Mouse (Mus musculus) CH12.LX (cell line): Measurements from ENCODE around the gene Ifna2. TPM values are rescaled to one million over a fixed set of nuclear protein-coding genes. Genes with fewer than 3 reads are reported as not detected.

Experiments used
- DNase-seq: peaks from one replicate; pipeline ENCODE4 v3.0.0-alpha.2; 2013; ENCODE audit errors: extremely low read depth
- H3K27ac ChIP-seq: 2 replicates; pipeline ENCODE4 v1.5.1; 2012; ENCODE audit warnings: low read depth, mild to moderate bottlenecking, control low read depth, moderate library complexity; ENCODE audit not compliant: insufficient read depth
- H3K27me3 ChIP-seq: replicated peaks from 2 replicates; pipeline ENCODE3; 2012; ENCODE audit warnings: inconsistent platforms
- H3K36me3 ChIP-seq, 2 experiments: replicated peaks in 1 of 2; 2 replicates each; pipeline versions ENCODE3 to v1.6.1; 2012; ENCODE audit warnings: inconsistent platforms in 1 of 2, low read length in 1 of 2, mild to moderate bottlenecking in 1 of 2, mixed read lengths in 1 of 2, moderate library complexity in 1 of 2; ENCODE audit not compliant: control insufficient read depth in 1 of 2, insufficient read depth in 1 of 2
- H3K4me1 ChIP-seq, 2 experiments: 2 replicates each; pipeline ENCODE4 v1.6.1; 2012; ENCODE audit warnings: inconsistent platforms in 1 of 2, moderate library complexity in 1 of 2; ENCODE audit not compliant: insufficient read depth in 2 of 2, control insufficient read depth in 1 of 2
- H3K4me2 ChIP-seq: 2 replicates; pipeline ENCODE4 v1.6.1; 2012; ENCODE audit warnings: low read depth, mild to moderate bottlenecking, control low read depth; ENCODE audit not compliant: poor library complexity, insufficient read depth, severe bottlenecking
- H3K4me3 ChIP-seq, 3 experiments: fragments of 150-350 bp in 1 of 3; sonication (generic) in 1 of 3; replicated peaks in 1 of 3; 2 replicates each; pipeline versions ENCODE3 to v1.5.1; 2011 to 2012; ENCODE audit warnings: low read depth in 2 of 3, low read length in 2 of 3, mild to moderate bottlenecking in 2 of 3, moderate library complexity in 2 of 3, control low read depth in 1 of 3, improper control_type of control experiment in 1 of 3, inconsistent platforms in 1 of 3, mixed read lengths in 1 of 3; ENCODE audit not compliant: poor library complexity in 1 of 3
- H3K79me2 ChIP-seq: replicated peaks from 2 replicates; pipeline ENCODE4 v1.6.1; 2012; ENCODE audit warnings: mild to moderate bottlenecking, moderate library complexity; ENCODE audit not compliant: control insufficient read depth, poor library complexity, insufficient read depth, severe bottlenecking; ENCODE audit errors: extremely low read depth
- H3K9ac ChIP-seq: 2 replicates; pipeline ENCODE4 v1.6.1; 2012; ENCODE audit warnings: low read depth, mild to moderate bottlenecking, control low read depth, moderate library complexity; ENCODE audit not compliant: insufficient read depth
- H3K9me3 ChIP-seq: replicated peaks from 2 replicates; pipeline ENCODE3; 2012; ENCODE audit warnings: low read length, inconsistent platforms, mixed read lengths
- BHLHE40 ChIP-seq: IDR thresholded peaks from 2 replicates; pipeline ENCODE4 v1.6.1; 2011; ENCODE audit warnings: mild to moderate bottlenecking, low read depth, low read length, improper control_type of control experiment
- CHD1 ChIP-seq: IDR thresholded peaks from 2 replicates; pipeline ENCODE4 v1.6.1; 2012; ENCODE audit warnings: low read depth, low read length, improper control_type of control experiment, inconsistent platforms
- CHD2 ChIP-seq: IDR thresholded peaks from 2 replicates; pipeline ENCODE4 v1.6.1; 2011; ENCODE audit warnings: low read length, improper control_type of control experiment
- CTCF ChIP-seq, 2 experiments: IDR thresholded peaks in 1 of 2; conservative IDR thresholded peaks in 1 of 2; 2 replicates each; pipeline ENCODE4 v1.5.1; 2011 to 2012; ENCODE audit warnings: low read depth in 2 of 2, low read length in 2 of 2, improper control_type of control experiment in 1 of 2, inconsistent platforms in 1 of 2, mild to moderate bottlenecking in 1 of 2, moderate library complexity in 1 of 2
- E2F4 ChIP-seq: IDR thresholded peaks from 2 replicates; pipeline ENCODE4 v1.6.1; 2011; ENCODE audit warnings: low read depth, low read length, improper control_type of control experiment; ENCODE audit not compliant: insufficient replicate concordance
- ELF1 ChIP-seq: IDR thresholded peaks from 2 replicates; pipeline ENCODE4 v1.6.1; 2014; ENCODE audit warnings: low read depth, mild to moderate bottlenecking, inconsistent platforms, low read length, improper control_type of control experiment
- EP300 ChIP-seq: IDR thresholded peaks from 2 replicates; pipeline ENCODE4 v1.6.1; 2011; ENCODE audit warnings: low read length, improper control_type of control experiment
- ETS1 ChIP-seq: conservative IDR thresholded peaks from 2 replicates; pipeline ENCODE4 v1.6.1; 2012; ENCODE audit warnings: low read depth, mild to moderate bottlenecking, inconsistent platforms, low read length, improper control_type of control experiment, moderate library complexity
- GABPA ChIP-seq: IDR thresholded peaks from 2 replicates; pipeline ENCODE4 v1.6.1; 2012; ENCODE audit warnings: low read depth, low read length, improper control_type of control experiment, inconsistent platforms; ENCODE audit not compliant: insufficient replicate concordance
- HCFC1 ChIP-seq: IDR thresholded peaks from 2 replicates; pipeline ENCODE4 v1.6.1; 2012; ENCODE audit warnings: low read depth, mild to moderate bottlenecking, inconsistent platforms, low read length, improper control_type of control experiment
- IRF4 ChIP-seq: IDR thresholded peaks from 2 replicates; pipeline ENCODE4 v1.6.1; 2014; ENCODE audit warnings: low read depth, mild to moderate bottlenecking, inconsistent platforms, low read length, improper control_type of control experiment
- JUN ChIP-seq: IDR thresholded peaks from 2 replicates; pipeline ENCODE4 v1.6.1; 2011; ENCODE audit warnings: low read depth, mild to moderate bottlenecking, low read length, improper control_type of control experiment, moderate library complexity; ENCODE audit not compliant: insufficient read depth
- JUND ChIP-seq: conservative IDR thresholded peaks from 2 replicates; pipeline ENCODE4 v1.6.1; 2011; ENCODE audit warnings: low read depth, low read length, improper control_type of control experiment
- KAT2A ChIP-seq: IDR thresholded peaks from 2 replicates; pipeline ENCODE4 v1.6.1; 2012; ENCODE audit warnings: low read length, improper control_type of control experiment, inconsistent platforms; ENCODE audit not compliant: insufficient replicate concordance
- MAFK ChIP-seq: IDR thresholded peaks from 2 replicates; pipeline ENCODE4 v1.6.1; 2011; ENCODE audit warnings: low read length, improper control_type of control experiment; ENCODE audit not compliant: insufficient replicate concordance
- MAX ChIP-seq: IDR thresholded peaks from 2 replicates; pipeline ENCODE4 v1.6.1; 2011; ENCODE audit warnings: low read length, improper control_type of control experiment
- MAZ ChIP-seq: IDR thresholded peaks from 2 replicates; pipeline ENCODE4 v1.6.1; 2012; ENCODE audit warnings: low read depth, mild to moderate bottlenecking, inconsistent platforms, low read length, improper control_type of control experiment, moderate library complexity
- MEF2A ChIP-seq: IDR thresholded peaks from 2 replicates; pipeline ENCODE4 v1.6.1; 2014; ENCODE audit warnings: low read depth, mild to moderate bottlenecking, inconsistent platforms, low read length, improper control_type of control experiment, borderline replicate concordance
- MXI1 ChIP-seq: IDR thresholded peaks from 2 replicates; pipeline ENCODE4 v1.6.1; 2011; ENCODE audit warnings: mild to moderate bottlenecking, low read depth, low read length, improper control_type of control experiment
- MYC ChIP-seq: IDR thresholded peaks from 2 replicates; pipeline ENCODE4 v1.6.1; 2011; ENCODE audit warnings: low read depth, mild to moderate bottlenecking, improper control_type of control experiment, low read length
- NELFE ChIP-seq: IDR thresholded peaks from 2 replicates; pipeline ENCODE4 v1.6.1; 2011; ENCODE audit warnings: low read depth, low read length, improper control_type of control experiment
- NRF1 ChIP-seq: IDR thresholded peaks from 2 replicates; pipeline ENCODE4 v1.6.1; 2014; ENCODE audit warnings: low read depth, mild to moderate bottlenecking, inconsistent platforms, low read length, improper control_type of control experiment, moderate library complexity
- PAX5 ChIP-seq: IDR thresholded peaks from 2 replicates; pipeline ENCODE4 v1.6.1; 2012; ENCODE audit warnings: low read length, inconsistent platforms, mixed read lengths
- POLR2A ChIP-seq: IDR thresholded peaks from 2 replicates; pipeline ENCODE4 v1.6.1; 2011; ENCODE audit warnings: low read depth, mild to moderate bottlenecking, improper control_type of control experiment, low read length
- POLR2AphosphoS2 ChIP-seq: IDR thresholded peaks from 2 replicates; pipeline ENCODE4 v1.6.1; 2011; ENCODE audit warnings: low read depth, low read length, improper control_type of control experiment
- RAD21 ChIP-seq: IDR thresholded peaks from 2 replicates; pipeline ENCODE4 v1.6.1; 2011; ENCODE audit warnings: low read depth, mild to moderate bottlenecking, low read length, improper control_type of control experiment, moderate library complexity
- RCOR1 ChIP-seq: conservative IDR thresholded peaks from 2 replicates; pipeline ENCODE4 v1.6.1; 2012; ENCODE audit warnings: low read depth, mild to moderate bottlenecking, inconsistent platforms, low read length, improper control_type of control experiment
- SIN3A ChIP-seq: IDR thresholded peaks from 2 replicates; pipeline ENCODE4 v1.6.1; 2012; ENCODE audit warnings: low read length, improper control_type of control experiment, inconsistent platforms
- SMC3 ChIP-seq: IDR thresholded peaks from 2 replicates; pipeline ENCODE4 v1.6.1; 2011; ENCODE audit warnings: low read depth, low read length, improper control_type of control experiment
- TBP ChIP-seq: conservative IDR thresholded peaks from 2 replicates; pipeline ENCODE4 v1.6.1; 2011; ENCODE audit warnings: low read depth, low read length, improper control_type of control experiment
- TCF12 ChIP-seq: IDR thresholded peaks from 2 replicates; pipeline ENCODE4 v1.6.1; 2014; ENCODE audit warnings: low read depth, mild to moderate bottlenecking, inconsistent platforms, low read length, improper control_type of control experiment
- UBTF ChIP-seq: IDR thresholded peaks from 2 replicates; pipeline ENCODE4 v1.6.1; 2012; ENCODE audit warnings: low read depth, mild to moderate bottlenecking, inconsistent platforms, low read length, improper control_type of control experiment, moderate library complexity
- USF1 ChIP-seq: IDR thresholded peaks from 2 replicates; pipeline ENCODE4 v1.6.1; 2014; ENCODE audit warnings: low read depth, mild to moderate bottlenecking, inconsistent platforms, low read length, improper control_type of control experiment
- USF2 ChIP-seq: conservative IDR thresholded peaks from 2 replicates; pipeline ENCODE4 v1.6.1; 2011; ENCODE audit warnings: low read depth, low read length, improper control_type of control experiment
- ZC3H11A ChIP-seq: IDR thresholded peaks from 2 replicates; pipeline ENCODE4 v1.6.1; 2012; ENCODE audit warnings: low read depth, mild to moderate bottlenecking, inconsistent platforms, low read length, improper control_type of control experiment
- ZKSCAN1 ChIP-seq: IDR thresholded peaks from 2 replicates; pipeline ENCODE4 v1.6.1; 2012; ENCODE audit warnings: low read depth, inconsistent platforms, low read length, improper control_type of control experiment, borderline replicate concordance
- ZMIZ1 ChIP-seq: IDR thresholded peaks from 2 replicates; pipeline ENCODE4 v1.6.1; 2012; ENCODE audit warnings: low read depth, mild to moderate bottlenecking, inconsistent platforms, low read length, improper control_type of control experiment
- ZNF384 ChIP-seq: IDR thresholded peaks from 2 replicates; pipeline ENCODE4 v1.6.1; 2012; ENCODE audit warnings: low read depth, low read length, improper control_type of control experiment, inconsistent platforms
- dilution Hi-C: fragments of 300-500 bp; cut with MboI; formaldehyde crosslinking; loops from 2 replicates; pipeline ENCODE4 v1.14.3; 2020; ENCODE audit warnings: low sequenced_read_pairs; ENCODE audit not compliant: extremely low pct_unique_long_range_greater_than_20kb, extremely low pct_ligation_motif_present
- in situ Hi-C: fragments of 300-500 bp; cut with MboI; formaldehyde crosslinking; loops from 3 replicates; pipeline ENCODE4 v1.14.3; 2019; ENCODE audit warnings: low sequenced_read_pairs, low pct_ligation_motif_present, low pct_unique_long_range_greater_than_20kb, mixed read lengths
- polyA plus RNA-seq: library from polyadenylated mRNA; unstranded; fragments of >175 nt; gene quantifications from 2 replicates; pipeline ENCODE4 v1.2.1, GENCODE M21; 2012; ENCODE audit warnings: low read depth; ENCODE audit not compliant: insufficient read length
- total RNA-seq, 2 experiments: library from RNA; depleted of rRNA; stranded (reverse); fragments of 300-350 nt in 1 of 2; fragments of >200 nt in 1 of 2; gene quantifications; 2 replicates each; pipeline ENCODE4 v1.2.3; 2012 to 2014

Gene Ifna2
- total and polyA plus RNA-seq, 3 experiments = not detected

GRCm38 (mm10) chr4:88641077-88641831 lies 42.5 kb downstream of the Ifna2 start:
- dilution Hi-C loops (no loop called here), in situ Hi-C loops (no loop called here)
- H3K9me3 ChIP-seq = peaks cover 4% of the 10 kb centered on the region
- H3K4me2 ChIP-seq = no peak overlapping the region
- peaks cover 12% of the 10 kb centered on the region for H3K27me3 ChIP-seq
- H3K4me3 ChIP-seq = peak overlapping the region; percentile 54 to 85 (median 61)
- H3K9ac ChIP-seq = no peak overlapping the region
- no peaks in the 10 kb centered on the region for H3K36me3 ChIP-seq
- no peak overlapping the region for H3K27ac ChIP-seq
- H3K79me2 ChIP-seq = no peaks in the 10 kb centered on the region
- TF ChIP-seq MXI1 (no peak), POLR2A (no peak), TBP (peak; percentile 99), MEF2A (peak; percentile 15; the same call in 1 of the 2 replicates), HCFC1 (no peak), JUN (no peak), IRF4 (peak; percentile 85), SIN3A (no peak), RCOR1 (no peak; the same call in 1 of the 2 replicates), CHD1 (no peak), ELF1 (no peak; the same call in 1 of the 2 replicates), EP300 (0 out of 2 replicates have a peak, but pooled peaks have one; percentile 8), CTCF (conservative IDR thresholded peaks at IDR 0.05 in 1 of 2, IDR thresholded peaks at IDR 0.05 in 1 of 2; ENCODE audit: low read depth in 2 of 2, low read length in 2 of 2) (peak; percentile 66 to 84), ZKSCAN1 (no peak), MYC (no peak), UBTF (peak; percentile 100), ETS1 (0 out of 2 replicates have a peak, but pooled peaks have one; percentile 28), KAT2A (no peak), USF1 (no peak), RAD21 (peak; percentile 41), NRF1 (no peak), PAX5 (no peak), ZMIZ1 (no peak), MAFK (no peak), SMC3 (no peak), NELFE (no peak), E2F4 (0 out of 2 replicates have a peak, but pooled peaks have one; percentile 12), MAX (no peak), ZC3H11A (no peak), ZNF384 (peak; percentile 97), TCF12 (no peak), JUND (no peak), BHLHE40 (no peak), CHD2 (peak; percentile 74), GABPA (no peak), USF2 (no peak), POLR2AphosphoS2 (no peak), MAZ (peak; percentile 82)
- TF ChIP-seq, all 38 proteins: peak for 12
- DNase-seq = peak; percentile 100
- no peaks in the 10 kb centered on the region for H3K4me1 ChIP-seq
